Mouse (Mus musculus) adrenal gland, postnatal 14 days (tissue): ENCODE results near the gene Tmem89. TPM values are rescaled to one million over a fixed set of nuclear protein-coding genes. Genes with fewer than 3 reads are reported as not detected.

ENCODE experiments used
- total RNA-seq: library from RNA; stranded (reverse); gene quantifications from 2 replicates; pipeline ENCODE4 v1.2.3, GENCODE M21; 2021

Tmem89 gene
- total RNA-seq, 1 experiment from 2014 or later: not detected

Other genes starting within 250 kb of the Tmem89 start
- 36.3 and 37.4 TPM in 2 replicates for gene Prkar2a, start 225.3 kb upstream of the Tmem89 start, total RNA-seq
- gene Ip6k2, start 130.8 kb upstream of the Tmem89 start, total RNA-seq: 71.0 and 78.2 TPM in 2 replicates
- 9.2 and 11.4 TPM in 2 replicates for gene Nckipsd, start 106.3 kb upstream of the Tmem89 start, total RNA-seq
- gene Celsr3, start 88.3 kb upstream of the Tmem89 start, total RNA-seq: 3.9 and 4.9 TPM in 2 replicates
- 8.4 and 13.3 TPM in 2 replicates for gene Slc26a6, start 61.3 kb upstream of the Tmem89 start, total RNA-seq
- 1,224 and 1,334 TPM in 2 replicates for gene Uqcrc1, start 22.0 kb downstream of the Tmem89 start, total RNA-seq
- gene Col7a1, start 39.0 kb downstream of the Tmem89 start, total RNA-seq: 6.0 and 8.5 TPM in 2 replicates
- gene Ucn2, start 71.4 kb downstream of the Tmem89 start, total RNA-seq: 0.53 and 0.89 TPM in 2 replicates
- gene Pfkfb4, start 77.2 kb downstream of the Tmem89 start, total RNA-seq: 5.0 and 5.7 TPM in 2 replicates
- gene Shisa5, start 123.9 kb downstream of the Tmem89 start, total RNA-seq: 95.6 and 167 TPM in 2 replicates
- gene Trex1, start 145.1 kb downstream of the Tmem89 start, total RNA-seq: 13.7 and 13.8 TPM in 2 replicates
- 14.6 and 16.0 TPM in 2 replicates for gene Atrip, start 159.5 kb downstream of the Tmem89 start, total RNA-seq
- gene Ccdc51, start 167.9 kb downstream of the Tmem89 start, total RNA-seq: 15.7 and 17.2 TPM in 2 replicates
- 326 and 340 TPM in 2 replicates for gene Tma7, start 168.0 kb downstream of the Tmem89 start, total RNA-seq
- 63.8 and 67.0 TPM in 2 replicates for gene Plxnb1, start 180.8 kb downstream of the Tmem89 start, total RNA-seq
- not detected in 2 replicates for gene Fbxw21, start 247.4 kb downstream of the Tmem89 start, total RNA-seq